Mouse (Mus musculus) forebrain, embryonic 16.5 days (tissue): ENCODE results near the gene Bola2. TPM values are rescaled to one million over a fixed set of nuclear protein-coding genes. Genes with fewer than 3 reads are reported as not detected.

Experiments used
- ATAC-seq: fragments of 200-750 bp; cut with Nextera tagmentation; 2 replicates; pipeline ENCODE4 v1.8.0; 2017; ENCODE audit warnings: mild to moderate bottlenecking, moderate library complexity
- H3K27ac ChIP-seq: fragments of 300-500 bp; sonication (generic); 2 replicates; pipeline ENCODE4 v1.5.1; 2014; ENCODE audit warnings: low read length, control low read depth
- H3K27me3 ChIP-seq: fragments of 300-500 bp; sonication (generic); replicated peaks from 2 replicates; pipeline ENCODE4 v1.6.1; 2014; ENCODE audit warnings: low read length; ENCODE audit not compliant: control insufficient read depth, insufficient read depth
- H3K36me3 ChIP-seq: fragments of 300-500 bp; sonication (generic); 2 replicates; pipeline ENCODE4 v1.6.1; 2014; ENCODE audit not compliant: control insufficient read depth, insufficient read depth
- H3K4me1 ChIP-seq: fragments of 300-500 bp; sonication (generic); replicated peaks from 2 replicates; pipeline ENCODE4 v1.6.1; 2014; ENCODE audit warnings: low read length; ENCODE audit not compliant: control insufficient read depth, insufficient read depth
- H3K4me2 ChIP-seq: fragments of 300-500 bp; sonication (generic); 2 replicates; pipeline ENCODE4 v1.6.1; 2014; ENCODE audit warnings: mild to moderate bottlenecking, low read length, control low read depth
- H3K4me3 ChIP-seq: fragments of 300-500 bp; sonication (generic); replicated peaks from 2 replicates; pipeline ENCODE4 v1.5.1; 2014; ENCODE audit warnings: mild to moderate bottlenecking, low read length, control low read depth
- H3K9ac ChIP-seq: fragments of 300-500 bp; sonication (generic); replicated peaks from 2 replicates; pipeline ENCODE4 v1.6.1; 2014; ENCODE audit warnings: low read depth, low read length, control low read depth
- H3K9me3 ChIP-seq: fragments of 300-500 bp; sonication (generic); 2 replicates; pipeline ENCODE4 v1.6.1; 2016; ENCODE audit warnings: low read length; ENCODE audit not compliant: control insufficient read depth
- WGBS: fragments of 180-500 bp; shearing (Covaris S2); extraction: QIAGEN DNeasy Blood & Tissue Kit; methylation state at CpG from one replicate; pipeline ENCODE4 v1.1.7; 2014; 5-methylcytosine and 5-hydroxymethylcytosine counted together
- polyA plus RNA-seq: library from polyadenylated mRNA; unstranded; fragments of >200 nt; fragmentation: Nextera tagmentation; extraction: Ambion mirVana; gene quantifications from 2 replicates; pipeline ENCODE4 v1.2.1, GENCODE M21; 2015

Gene Bola2
- polyA plus RNA-seq, 1 experiment from 2014 or later: 132 TPM

GRCm38 (mm10) chr7:126701559-126702357 lies 6.6 kb downstream of the Bola2 start:
- Histone ChIP-seq H3K36me3 (peaks cover 11% of the 10 kb centered on the region), H3K4me3 (no peak overlapping the region), H3K27ac (no peak overlapping the region), H3K4me2 (peak overlapping the region; percentile 33), H3K4me1 (peaks cover 37% of the 10 kb centered on the region), H3K27me3 (no peaks in the 10 kb centered on the region), H3K9me3 (no peaks in the 10 kb centered on the region), H3K9ac (peak overlapping the region; percentile 38; the same call in 1 of the 2 replicates)
- WGBS: 60% methylated on average over 24 of the region's 24 CpGs
- no peak for ATAC-seq

- no peaks in the 10 kb centered on the region for H3K9me3 ChIP-seq
- WGBS: 86% methylated on average over 6 of the region's 6 CpGs
- no peaks in the 10 kb centered on the region for H3K27me3 ChIP-seq
- no peak for ATAC-seq
- peak overlapping the region; percentile 80 for H3K4me2 ChIP-seq
- H3K36me3 ChIP-seq: peaks cover 11% of the 10 kb centered on the region
- peaks cover 31% of the 10 kb centered on the region for H3K4me1 ChIP-seq
- H3K9ac ChIP-seq: no peak overlapping the region
- H3K27ac ChIP-seq: no peak overlapping the region
- H3K4me3 ChIP-seq: no peak overlapping the region
Measured at GRCm38 (mm10) chr7:126702358-126702757, 7.2 kb downstream of the Bola2 start.

- peaks cover 11% of the 10 kb centered on the region for H3K36me3 ChIP-seq
- peaks cover 30% of the 10 kb centered on the region for H3K4me1 ChIP-seq
- peak overlapping the region; percentile 80 for H3K4me2 ChIP-seq
- H3K9me3 ChIP-seq: no peaks in the 10 kb centered on the region
- H3K27me3 ChIP-seq: no peaks in the 10 kb centered on the region
- peak overlapping the region; percentile 26 for H3K27ac ChIP-seq
- 90% methylated on average over 12 of the region's 12 CpGs for WGBS
- peak overlapping the region; percentile 83 for H3K4me3 ChIP-seq
- peak overlapping the region; percentile 89 for H3K9ac ChIP-seq
- ATAC-seq: no peak
Measured at GRCm38 (mm10) chr7:126702861-126703756, 7.9 kb downstream of the Bola2 start.

- peak overlapping the region; percentile 26 for H3K27ac ChIP-seq
- ATAC-seq: peak; percentile 39
- H3K27me3 ChIP-seq: no peaks in the 10 kb centered on the region
- H3K4me3 ChIP-seq: peak overlapping the region; percentile 83
- H3K9ac ChIP-seq: peak overlapping the region; percentile 89
- peaks cover 11% of the 10 kb centered on the region for H3K36me3 ChIP-seq
- peak overlapping the region; percentile 80 for H3K4me2 ChIP-seq
- peaks cover 30% of the 10 kb centered on the region for H3K4me1 ChIP-seq
- no peaks in the 10 kb centered on the region for H3K9me3 ChIP-seq
- WGBS: 10% methylated on average over 7 of the region's 7 CpGs
Measured at GRCm38 (mm10) chr7:126703757-126704077, 8.5 kb downstream of the Bola2 start.

- 2% methylated on average over 39 of the region's 39 CpGs for WGBS
- H3K4me3 ChIP-seq: peak overlapping the region; percentile 83
Measured at GRCm38 (mm10) chr7:126704121-126704980, 9.2 kb downstream of the Bola2 start.

GRCm38 (mm10) chr7:126707442-126708174 lies 12.4 kb downstream of the Bola2 start, which contains the start of gene Coro1a:
Coro1a (minus strand) TSS chr7:126707787.
- Histone ChIP-seq H3K27me3 (no peaks in the 10 kb centered on the region), H3K4me1 (peaks cover 10% of the 10 kb centered on the region), H3K4me3 (no peak within 1 kb of the TSS), H3K9ac (no peak within 1 kb of the TSS), H3K9me3 (peaks cover 4% of the 10 kb centered on the region; the same call in 1 of the 2 replicates), H3K27ac (no peak within 1 kb of the TSS), H3K36me3 (no peaks in the 10 kb centered on the region), H3K4me2 (no peak within 1 kb of the TSS)
- no peak for ATAC-seq
- 92% methylated on average over 19 of the region's 19 CpGs for WGBS

More at GRCm38 (mm10) chr7:126704121-126704980, 9.2 kb downstream of the Bola2 start:
- Histone ChIP-seq H3K27me3 (no peaks in the 10 kb centered on the region), H3K9ac (peak overlapping the region; percentile 89), H3K9me3 (peaks cover 4% of the 10 kb centered on the region; the same call in 1 of the 2 replicates), H3K27ac (peak overlapping the region; percentile 68), H3K4me1 (peaks cover 30% of the 10 kb centered on the region), H3K36me3 (peaks cover 9% of the 10 kb centered on the region; the same call in 1 of the 2 replicates), H3K4me2 (peak overlapping the region; percentile 80)
- ATAC-seq: peak; percentile 90

- Histone ChIP-seq H3K4me1 (peaks cover 6% of the 10 kb centered on the region), H3K36me3 (no peaks in the 10 kb centered on the region), H3K9ac (no peak overlapping the region), H3K9me3 (peaks cover 4% of the 10 kb centered on the region; the same call in 1 of the 2 replicates), H3K4me3 (no peak overlapping the region), H3K27ac (no peak overlapping the region), H3K4me2 (no peak overlapping the region), H3K27me3 (no peaks in the 10 kb centered on the region)
- WGBS: 87% methylated on average over 10 of the region's 10 CpGs
- no peak for ATAC-seq
Measured at GRCm38 (mm10) chr7:126708175-126708952, 13.2 kb downstream of the Bola2 start.

GRCm38 (mm10) chr7:126710266-126710665 lies 15.1 kb downstream of the Bola2 start:
- ATAC-seq: no peak
- WGBS: 75% methylated on average over 4 of the region's 4 CpGs
- H3K4me1 ChIP-seq: no peaks in the 10 kb centered on the region
- no peaks in the 10 kb centered on the region for H3K36me3 ChIP-seq
- H3K27ac ChIP-seq: no peak overlapping the region
- H3K27me3 ChIP-seq: no peaks in the 10 kb centered on the region
- H3K4me3 ChIP-seq: no peak overlapping the region
- peaks cover 4% of the 10 kb centered on the region; the same call in 1 of the 2 replicates for H3K9me3 ChIP-seq
- H3K4me2 ChIP-seq: no peak overlapping the region
- H3K9ac ChIP-seq: no peak overlapping the region
